Mouse (Mus musculus): ENCODE measurements around the gene Rraga. TPM values are rescaled to one million over a fixed set of nuclear protein-coding genes. Genes with fewer than 3 reads are reported as not detected.

Gene Rraga
- polyA plus RNA-seq (2015; fragmentation: Nextera tagmentation; extraction: Ambion mirVana): 97.0 and 98.6 TPM in 2 replicates

DNA sequence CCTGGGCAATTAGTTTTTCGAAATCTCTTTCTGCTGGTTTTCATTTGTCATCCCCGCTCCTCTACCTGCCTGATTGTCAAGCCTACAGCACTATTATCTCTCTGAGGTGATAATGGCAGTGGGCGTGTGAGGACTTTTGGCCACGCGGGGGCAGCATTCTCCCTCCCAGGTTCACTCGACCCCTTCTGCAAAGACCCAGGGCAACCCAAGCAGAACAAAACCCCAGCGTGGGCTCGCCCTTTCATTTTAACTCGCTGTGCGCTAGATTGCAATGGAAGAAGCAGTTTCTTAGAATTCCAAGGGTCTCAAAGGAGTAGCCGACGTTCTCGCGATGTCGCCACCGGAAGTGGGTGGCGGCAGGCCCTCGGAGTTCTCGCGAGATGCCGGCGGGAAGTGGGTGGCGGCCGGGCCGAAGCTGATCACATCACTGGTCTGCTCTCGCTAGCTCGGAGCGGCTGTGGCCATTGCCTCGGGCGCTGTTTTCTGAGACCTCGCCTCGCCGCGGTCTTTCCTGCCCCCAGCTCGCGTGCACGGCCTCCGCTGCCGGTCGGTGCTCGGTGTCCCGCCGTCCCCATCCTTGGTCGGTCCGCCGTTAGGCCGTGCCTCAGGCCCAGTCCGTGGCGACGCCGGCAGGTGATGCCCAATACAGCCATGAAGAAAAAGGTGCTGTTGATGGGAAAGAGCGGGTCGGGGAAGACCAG lies at the start of gene Rraga:
Rraga (plus strand) TSS at position 386 of the 701 bp plus-strand sequence.
- peak within 1 kb of the TSS; percentile 92 for H3K9ac ChIP-seq (ENCODE audit: low read length)
- peak; percentile 98 for ATAC-seq (ENCODE audit: low read depth)
- H3K4me3 ChIP-seq (ENCODE audit: low read length): peak within 1 kb of the TSS; percentile 85
- H3K27ac ChIP-seq (ENCODE audit: low read length): peak within 1 kb of the TSS; percentile 98
- under 1% methylated on average over 53 of the region's 53 CpGs for WGBS
- peak within 1 kb of the TSS; percentile 79 for H3K4me2 ChIP-seq (ENCODE audit: low read depth, low read length)
- no peaks in the 10 kb centered on the region; the same call in 1 of the 2 replicates for H3K27me3 ChIP-seq (ENCODE audit: control insufficient read depth, insufficient read depth, low read depth, low read length)
- H3K36me3 ChIP-seq (ENCODE audit: control insufficient read depth, insufficient read depth, low read length): no peaks in the 10 kb centered on the region
- no peaks in the 10 kb centered on the region for H3K9me3 ChIP-seq (ENCODE audit: control insufficient read depth, low read length)
- peaks cover 13% of the 10 kb centered on the region for H3K4me1 ChIP-seq (replicated peaks; ENCODE audit: control insufficient read depth, insufficient read depth, low read length)

GRCm38 (mm10) chr4:86527162-86528136 lies 48.0 kb upstream of the Rraga start:
- Histone ChIP-seq H3K9ac (ENCODE audit: low read length) (no peak overlapping the region), H3K4me3 (ENCODE audit: low read length) (no peak overlapping the region), H3K4me2 (ENCODE audit: low read depth, low read length) (no peak overlapping the region), H3K9me3 (ENCODE audit: control insufficient read depth, low read length) (no peaks in the 10 kb centered on the region), H3K27me3 (ENCODE audit: control insufficient read depth, insufficient read depth, low read depth, low read length) (no peaks in the 10 kb centered on the region), H3K4me1 (replicated peaks; ENCODE audit: control insufficient read depth, insufficient read depth, low read length) (peaks cover 4% of the 10 kb centered on the region; the same call in 1 of the 2 replicates), H3K27ac (ENCODE audit: low read length) (peak overlapping the region; percentile 2; the same call in 1 of the 2 replicates), H3K36me3 (ENCODE audit: control insufficient read depth, insufficient read depth, low read length) (no peaks in the 10 kb centered on the region)
- WGBS: 42% methylated on average over 11 of the region's 11 CpGs
- peak; percentile 61; the same call in 1 of the 2 replicates for ATAC-seq (ENCODE audit: low read depth)

GRCm38 (mm10) chr4:86529161-86529560 lies 46.3 kb upstream of the Rraga start:
- ATAC-seq (ENCODE audit: low read depth): no peak
- Histone ChIP-seq H3K4me2 (ENCODE audit: low read depth, low read length) (no peak overlapping the region), H3K4me3 (ENCODE audit: low read length) (no peak overlapping the region), H3K9ac (ENCODE audit: low read length) (no peak overlapping the region), H3K27ac (ENCODE audit: low read length) (no peak overlapping the region), H3K4me1 (replicated peaks; ENCODE audit: control insufficient read depth, insufficient read depth, low read length) (peaks cover 4% of the 10 kb centered on the region; the same call in 1 of the 2 replicates), H3K9me3 (ENCODE audit: control insufficient read depth, low read length) (no peaks in the 10 kb centered on the region), H3K27me3 (ENCODE audit: control insufficient read depth, insufficient read depth, low read depth, low read length) (no peaks in the 10 kb centered on the region), H3K36me3 (ENCODE audit: control insufficient read depth, insufficient read depth, low read length) (no peaks in the 10 kb centered on the region)
- 73% methylated on average over 6 of the region's 6 CpGs for WGBS

GRCm38 (mm10) chr4:86533406-86534090 lies 41.9 kb upstream of the Rraga start:
- Histone ChIP-seq H3K9me3 (ENCODE audit: control insufficient read depth, low read length) (no peaks in the 10 kb centered on the region), H3K36me3 (ENCODE audit: control insufficient read depth, insufficient read depth, low read length) (no peaks in the 10 kb centered on the region), H3K4me3 (ENCODE audit: low read length) (no peak overlapping the region), H3K9ac (ENCODE audit: low read length) (no peak overlapping the region), H3K27me3 (ENCODE audit: control insufficient read depth, insufficient read depth, low read depth, low read length) (no peaks in the 10 kb centered on the region), H3K4me2 (ENCODE audit: low read depth, low read length) (no peak overlapping the region), H3K4me1 (replicated peaks; ENCODE audit: control insufficient read depth, insufficient read depth, low read length) (no peaks in the 10 kb centered on the region), H3K27ac (ENCODE audit: low read length) (no peak overlapping the region)
- ATAC-seq (ENCODE audit: low read depth): no peak
- 53% methylated on average over 8 of the region's 8 CpGs for WGBS

DNA sequence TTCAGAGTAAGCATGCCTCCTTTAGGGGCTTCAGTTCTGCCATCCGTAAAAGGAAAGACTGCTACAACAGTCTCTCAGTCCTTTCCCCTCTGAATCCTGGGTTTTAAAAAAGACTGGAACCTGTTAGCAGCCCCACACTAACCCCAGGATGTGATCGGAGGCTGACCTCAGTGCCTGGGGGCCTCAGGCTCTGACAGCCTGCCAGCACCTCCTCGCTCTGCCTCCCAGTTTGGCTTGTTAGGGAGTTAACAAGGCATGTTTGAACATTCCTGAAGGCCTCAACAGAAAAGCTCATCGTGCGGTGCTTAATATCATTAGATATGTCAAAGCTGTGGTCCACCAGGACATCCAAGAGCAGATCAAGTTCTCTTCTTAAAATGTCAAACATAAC lies 41.4 kb upstream of the Rraga start:
- Histone ChIP-seq H3K9me3 (ENCODE audit: control insufficient read depth, low read length) (no peaks in the 10 kb centered on the region), H3K36me3 (ENCODE audit: control insufficient read depth, insufficient read depth, low read length) (no peaks in the 10 kb centered on the region), H3K27ac (ENCODE audit: low read length) (no peak overlapping the region), H3K4me1 (replicated peaks; ENCODE audit: control insufficient read depth, insufficient read depth, low read length) (no peaks in the 10 kb centered on the region), H3K9ac (ENCODE audit: low read length) (no peak overlapping the region), H3K4me3 (ENCODE audit: low read length) (no peak overlapping the region), H3K27me3 (ENCODE audit: control insufficient read depth, insufficient read depth, low read depth, low read length) (no peaks in the 10 kb centered on the region), H3K4me2 (ENCODE audit: low read depth, low read length) (no peak overlapping the region)
- 48% methylated on average over 5 of the region's 5 CpGs for WGBS
- no peak for ATAC-seq (ENCODE audit: low read depth)

GRCm38 (mm10) chr4:86537972-86538371 lies 37.5 kb upstream of the Rraga start:
- H3K4me2 ChIP-seq (ENCODE audit: low read depth, low read length): no peak overlapping the region
- WGBS: 36% methylated on average over 4 of the region's 4 CpGs
- H3K9ac ChIP-seq (ENCODE audit: low read length): no peak overlapping the region
- H3K4me3 ChIP-seq (ENCODE audit: low read length): no peak overlapping the region
- H3K27me3 ChIP-seq (ENCODE audit: control insufficient read depth, insufficient read depth, low read depth, low read length): no peaks in the 10 kb centered on the region
- no peaks in the 10 kb centered on the region for H3K9me3 ChIP-seq (ENCODE audit: control insufficient read depth, low read length)
- no peak for ATAC-seq (ENCODE audit: low read depth)
- H3K4me1 ChIP-seq (replicated peaks; ENCODE audit: control insufficient read depth, insufficient read depth, low read length): no peaks in the 10 kb centered on the region
- H3K36me3 ChIP-seq (ENCODE audit: control insufficient read depth, insufficient read depth, low read length): no peaks in the 10 kb centered on the region
- no peak overlapping the region for H3K27ac ChIP-seq (ENCODE audit: low read length)

DNA sequence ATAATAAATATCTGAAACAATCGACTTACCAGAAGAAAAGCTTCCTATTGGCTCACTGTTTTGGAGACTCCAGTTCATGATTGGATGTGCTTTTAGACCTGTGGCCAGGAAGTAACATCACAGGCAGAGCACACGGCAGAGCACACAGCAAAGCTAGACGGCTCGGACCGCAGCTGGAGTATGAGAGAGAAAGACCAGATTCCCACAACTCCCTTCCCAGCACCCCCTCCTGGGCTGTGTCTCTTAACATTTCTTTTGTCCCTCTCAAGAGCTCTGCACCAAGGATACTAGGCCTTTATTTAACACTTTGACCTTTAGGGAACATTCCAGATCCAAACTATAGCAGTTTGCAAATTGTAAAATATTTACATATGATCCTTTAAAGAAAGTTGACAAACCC lies 36.5 kb upstream of the Rraga start:
- WGBS: 89% methylated on average over 5 of the region's 5 CpGs
- H3K27ac ChIP-seq (ENCODE audit: low read length): no peak overlapping the region
- H3K4me2 ChIP-seq (ENCODE audit: low read depth, low read length): no peak overlapping the region
- no peaks in the 10 kb centered on the region for H3K4me1 ChIP-seq (replicated peaks; ENCODE audit: control insufficient read depth, insufficient read depth, low read length)
- no peaks in the 10 kb centered on the region for H3K9me3 ChIP-seq (ENCODE audit: control insufficient read depth, low read length)
- no peak overlapping the region for H3K9ac ChIP-seq (ENCODE audit: low read length)
- no peak overlapping the region for H3K4me3 ChIP-seq (ENCODE audit: low read length)
- no peak for ATAC-seq (ENCODE audit: low read depth)
- H3K36me3 ChIP-seq (ENCODE audit: control insufficient read depth, insufficient read depth, low read length): no peaks in the 10 kb centered on the region
- H3K27me3 ChIP-seq (ENCODE audit: control insufficient read depth, insufficient read depth, low read depth, low read length): no peaks in the 10 kb centered on the region

DNA sequence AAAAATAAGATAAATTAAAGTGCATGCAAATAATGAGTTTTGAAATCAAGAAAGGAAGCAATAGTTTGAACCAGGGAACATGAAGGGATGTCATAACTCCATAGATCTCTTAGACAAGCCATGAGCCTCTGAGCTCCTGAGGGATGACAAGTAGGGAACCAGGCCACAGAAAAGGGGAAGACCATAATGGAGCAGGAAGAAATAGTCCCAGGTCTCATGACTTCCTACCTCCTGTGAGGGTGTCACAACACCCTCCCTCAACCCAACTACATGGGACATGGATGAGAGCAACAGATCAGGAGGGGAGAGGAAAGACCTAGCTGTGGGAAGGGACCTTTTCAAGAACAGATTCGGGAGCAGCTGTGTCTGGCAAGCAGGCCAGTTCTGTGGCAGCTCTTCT lies 33.9 kb upstream of the Rraga start:
- no peaks in the 10 kb centered on the region for H3K27me3 ChIP-seq (ENCODE audit: control insufficient read depth, insufficient read depth, low read depth, low read length)
- no peak overlapping the region for H3K4me2 ChIP-seq (ENCODE audit: low read depth, low read length)
- H3K9me3 ChIP-seq (ENCODE audit: control insufficient read depth, low read length): no peaks in the 10 kb centered on the region
- WGBS: 76% methylated on average over 1 of the region's 1 CpGs
- no peaks in the 10 kb centered on the region for H3K36me3 ChIP-seq (ENCODE audit: control insufficient read depth, insufficient read depth, low read length)
- no peak overlapping the region for H3K9ac ChIP-seq (ENCODE audit: low read length)
- no peak overlapping the region for H3K27ac ChIP-seq (ENCODE audit: low read length)
- H3K4me1 ChIP-seq (replicated peaks; ENCODE audit: control insufficient read depth, insufficient read depth, low read length): no peaks in the 10 kb centered on the region
- no peak overlapping the region for H3K4me3 ChIP-seq (ENCODE audit: low read length)
- ATAC-seq (ENCODE audit: low read depth): no peak

- Histone ChIP-seq H3K9me3 (ENCODE audit: control insufficient read depth, low read length) (no peaks in the 10 kb centered on the region), H3K27me3 (ENCODE audit: control insufficient read depth, insufficient read depth, low read depth, low read length) (no peaks in the 10 kb centered on the region), H3K4me1 (replicated peaks; ENCODE audit: control insufficient read depth, insufficient read depth, low read length) (no peaks in the 10 kb centered on the region), H3K36me3 (ENCODE audit: control insufficient read depth, insufficient read depth, low read length) (no peaks in the 10 kb centered on the region), H3K9ac (ENCODE audit: low read length) (no peak overlapping the region), H3K4me3 (ENCODE audit: low read length) (no peak overlapping the region), H3K4me2 (ENCODE audit: low read depth, low read length) (no peak overlapping the region), H3K27ac (ENCODE audit: low read length) (no peak overlapping the region)
- 81% methylated on average over 3 of the region's 3 CpGs for WGBS
- ATAC-seq (ENCODE audit: low read depth): no peak
These were observed 31.5 kb upstream of the Rraga start for GRCm38 (mm10) chr4:86543999-86544398.
